Mouse (Mus musculus) kidney, postnatal 25 days (tissue): ENCODE results near the gene Angel1.

ENCODE experiments used
- DNase-seq, 2 experiments: peaks; one replicate each; pipeline ENCODE4 v3.0.0; 2021; ENCODE audit warnings: mixed read lengths in 2 of 2

The Angel1 gene

DNA sequence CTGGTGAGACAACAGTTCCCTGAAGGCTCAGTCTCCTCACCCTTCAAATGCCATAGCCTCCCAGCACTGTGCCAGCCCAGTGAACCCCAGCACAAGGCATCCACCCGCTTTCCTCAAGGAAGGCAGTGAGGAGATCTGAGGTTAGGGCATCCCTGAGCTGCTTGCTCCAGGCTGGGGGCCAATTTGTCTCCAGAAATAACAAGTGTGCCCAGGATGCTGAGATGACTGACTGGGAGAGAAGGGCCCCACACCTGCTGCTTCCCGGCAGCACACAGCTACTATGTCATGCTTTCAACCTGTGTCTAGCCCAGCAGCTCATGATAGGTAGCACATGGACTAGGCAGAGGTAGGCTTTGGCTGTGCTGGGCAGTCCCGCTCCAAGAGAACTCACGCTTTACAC lies 24.8 kb downstream of the Angel1 start:
- DNase-seq: no peak

DNA sequence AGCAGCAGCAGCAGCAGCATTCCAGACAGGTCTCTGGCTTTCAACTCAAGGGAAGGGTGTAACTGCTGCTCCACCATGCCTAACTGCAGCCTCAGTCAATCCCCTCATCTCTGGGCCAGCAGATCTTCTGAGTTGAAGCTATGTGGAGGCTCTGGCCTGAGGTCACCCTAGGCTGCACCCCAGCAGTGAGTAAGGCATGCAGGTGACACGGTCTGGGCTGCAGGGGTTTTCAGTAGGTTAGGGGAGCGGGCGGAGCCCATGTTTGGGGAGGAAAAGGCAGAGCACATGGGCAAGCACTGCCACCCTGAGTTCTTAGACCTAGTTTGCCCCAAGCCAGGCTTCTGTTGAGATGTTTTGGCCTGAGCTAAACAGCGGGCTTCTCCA lies 25.3 kb downstream of the Angel1 start:
- DNase-seq: no peak

DNA sequence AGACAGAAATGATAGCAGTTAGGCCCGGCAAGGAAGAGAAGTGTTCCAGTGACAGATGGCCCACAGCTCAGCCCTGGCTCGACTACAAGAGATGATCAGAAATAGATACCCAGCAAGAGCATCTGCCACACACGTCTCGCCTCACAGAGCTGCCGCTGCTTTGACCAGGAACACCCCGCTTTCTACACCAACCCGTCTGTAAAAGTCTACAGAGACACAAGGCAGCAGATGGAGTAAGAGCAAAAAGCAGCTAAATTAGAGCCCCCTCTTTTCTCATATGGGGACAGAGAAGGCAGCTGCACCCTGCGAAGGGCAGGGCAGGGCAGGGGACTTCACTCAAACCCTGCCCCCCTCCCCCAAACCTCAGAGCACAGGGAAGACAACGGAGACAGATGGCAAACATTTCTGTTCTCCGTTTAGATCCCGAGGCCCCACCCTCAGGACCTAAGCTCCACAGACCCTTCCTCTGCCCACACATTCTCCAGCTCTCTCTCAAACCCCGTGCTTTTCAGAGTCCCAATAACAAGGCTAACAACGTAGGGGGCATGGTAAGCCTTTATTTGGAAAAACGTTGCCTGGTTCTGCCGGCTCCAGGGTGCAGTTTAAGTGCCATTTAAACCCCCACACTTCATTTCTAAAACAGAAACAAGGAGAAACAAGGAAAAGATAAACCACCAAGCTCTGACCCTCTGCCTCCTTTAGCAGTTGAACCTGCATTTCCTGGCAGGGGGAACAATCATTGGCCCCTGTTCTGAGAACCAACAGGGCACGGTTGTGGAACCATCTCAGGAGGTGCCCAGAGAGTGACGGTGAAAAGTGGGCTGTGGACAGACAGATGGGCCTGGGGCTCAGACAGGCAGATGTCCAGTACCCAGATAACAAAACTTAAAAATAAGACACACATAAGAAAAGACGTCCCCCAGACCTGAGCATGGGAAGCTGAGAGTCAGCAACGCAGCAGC lies 26.0 kb downstream of the Angel1 start:
- peak in 1 of 2 experiments; percentile 22 for DNase-seq

DNA sequence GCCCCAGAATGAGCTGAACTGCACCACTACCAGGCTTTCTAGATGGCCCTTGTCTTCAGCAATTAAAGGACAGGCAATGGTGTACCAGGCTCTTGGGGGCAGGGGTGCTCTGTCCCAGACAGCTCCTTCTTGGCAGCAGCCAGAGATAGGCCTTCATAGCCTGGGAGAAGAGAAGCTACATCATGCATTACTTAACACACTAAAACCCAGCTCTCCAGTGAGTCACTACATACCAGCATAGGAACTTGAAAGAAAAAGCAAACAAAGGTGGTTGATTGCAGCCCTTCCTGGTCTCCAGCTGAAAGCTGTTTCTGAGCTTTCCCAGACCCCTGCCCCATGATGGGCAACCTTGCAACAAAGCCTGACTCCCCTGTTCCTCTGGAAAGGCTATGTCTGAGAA lies 27.7 kb downstream of the Angel1 start:
- no peak for DNase-seq

DNA sequence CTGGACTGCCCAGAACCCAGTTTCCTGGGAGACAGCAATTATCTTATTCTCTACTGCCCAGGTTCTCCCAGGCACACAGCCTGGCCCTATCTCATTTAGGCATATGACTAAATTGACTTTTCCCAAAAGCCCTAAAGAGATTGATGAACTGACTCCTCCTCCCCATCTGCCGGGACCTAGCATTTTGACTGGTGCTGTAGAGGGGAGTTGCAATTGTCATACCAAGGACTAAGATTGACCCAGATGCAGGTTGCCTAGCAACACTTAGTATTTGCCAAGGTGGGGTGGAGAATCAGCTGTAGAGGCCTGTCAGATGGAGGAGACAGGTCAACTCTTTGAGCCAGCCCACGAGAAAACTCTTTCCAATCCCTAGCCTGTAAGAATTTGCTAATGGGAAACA lies 28.3 kb downstream of the Angel1 start:
- no peak for DNase-seq

DNA sequence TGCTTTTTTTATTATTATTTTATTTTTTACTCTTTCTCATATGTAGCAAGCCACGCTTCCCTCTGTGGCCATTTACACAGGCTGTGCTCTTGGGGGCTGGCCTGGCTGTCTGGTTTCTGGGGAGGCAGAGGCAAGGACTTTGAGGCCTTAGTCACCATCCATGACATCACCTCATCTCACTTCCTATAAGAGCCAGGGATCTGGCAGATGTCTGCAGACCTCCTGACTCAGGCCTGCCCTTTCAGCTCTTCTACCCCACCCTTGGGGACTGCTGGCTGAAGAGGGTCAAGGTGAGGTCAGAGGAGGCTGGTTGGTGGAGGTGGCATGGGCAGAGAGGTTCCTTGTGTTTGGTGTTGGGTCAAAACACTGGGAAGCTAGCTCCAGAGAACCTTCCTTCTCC lies 31.8 kb downstream of the Angel1 start:
- DNase-seq: peak in 1 of 2 experiments; percentile 28

DNA sequence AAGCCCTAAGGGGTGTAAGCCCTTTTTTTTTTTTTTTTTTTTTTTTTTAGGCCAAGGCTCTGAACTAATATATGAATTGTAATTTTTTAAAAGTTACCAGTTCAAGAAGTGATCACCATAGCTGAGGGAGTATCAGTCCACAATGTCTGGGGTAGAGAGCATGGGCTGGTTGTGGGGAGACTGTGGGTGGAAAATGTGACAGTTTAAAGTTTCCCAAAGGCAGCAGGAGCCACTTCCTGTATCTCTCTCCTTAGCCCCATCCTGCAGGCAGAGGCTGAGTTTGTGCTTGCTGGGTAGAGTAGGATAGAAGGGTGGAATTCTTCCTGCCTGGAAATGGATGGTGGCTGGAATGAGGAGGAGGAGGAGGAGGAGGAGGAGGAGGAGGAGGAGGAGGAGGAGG lies 32.9 kb downstream of the Angel1 start:
- no peak for DNase-seq

DNA sequence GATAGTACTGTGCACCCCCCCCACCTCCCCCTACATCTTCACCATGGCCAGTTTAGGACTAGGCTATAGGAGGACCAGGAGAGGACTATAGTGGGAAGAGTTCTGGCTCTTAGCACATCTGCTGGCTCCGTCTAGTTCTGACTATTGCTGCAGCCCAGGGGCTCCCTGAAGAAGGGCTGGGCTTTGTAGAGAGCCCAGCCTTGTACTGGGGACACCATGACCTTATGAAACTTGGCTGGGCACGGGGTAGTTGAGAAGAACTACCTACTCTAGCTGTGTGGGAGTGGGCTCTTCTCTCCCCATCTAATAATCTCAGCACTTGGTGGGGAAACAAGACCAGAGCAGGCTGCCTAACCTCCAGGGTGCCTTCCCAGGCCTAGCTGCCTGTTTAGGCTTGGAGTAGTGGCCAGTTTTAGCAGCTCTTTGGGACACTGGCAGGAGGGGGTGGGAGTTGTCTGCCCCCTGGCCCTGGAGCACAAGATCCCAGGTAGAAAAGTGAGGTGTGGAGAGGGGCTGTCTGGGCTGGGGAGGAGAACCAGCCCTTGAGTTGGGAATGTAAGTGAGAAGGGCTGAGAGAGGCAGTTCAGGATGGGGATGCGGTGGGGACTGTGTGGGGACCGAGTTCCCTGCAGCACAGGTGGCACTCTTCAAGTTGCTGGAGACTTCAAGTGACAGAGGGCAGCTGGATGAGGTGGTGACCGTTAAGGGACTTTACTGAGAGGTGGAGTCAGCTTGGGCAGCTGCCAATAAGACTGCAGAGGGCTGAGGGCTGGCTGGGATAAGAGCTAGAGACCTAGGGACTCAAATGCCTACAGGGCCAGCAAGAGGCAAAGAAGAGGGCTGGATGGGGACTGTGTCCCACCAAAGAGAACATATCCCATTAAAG lies 33.5 kb downstream of the Angel1 start:
- peak in 1 of 2 experiments; percentile 24 for DNase-seq

DNA sequence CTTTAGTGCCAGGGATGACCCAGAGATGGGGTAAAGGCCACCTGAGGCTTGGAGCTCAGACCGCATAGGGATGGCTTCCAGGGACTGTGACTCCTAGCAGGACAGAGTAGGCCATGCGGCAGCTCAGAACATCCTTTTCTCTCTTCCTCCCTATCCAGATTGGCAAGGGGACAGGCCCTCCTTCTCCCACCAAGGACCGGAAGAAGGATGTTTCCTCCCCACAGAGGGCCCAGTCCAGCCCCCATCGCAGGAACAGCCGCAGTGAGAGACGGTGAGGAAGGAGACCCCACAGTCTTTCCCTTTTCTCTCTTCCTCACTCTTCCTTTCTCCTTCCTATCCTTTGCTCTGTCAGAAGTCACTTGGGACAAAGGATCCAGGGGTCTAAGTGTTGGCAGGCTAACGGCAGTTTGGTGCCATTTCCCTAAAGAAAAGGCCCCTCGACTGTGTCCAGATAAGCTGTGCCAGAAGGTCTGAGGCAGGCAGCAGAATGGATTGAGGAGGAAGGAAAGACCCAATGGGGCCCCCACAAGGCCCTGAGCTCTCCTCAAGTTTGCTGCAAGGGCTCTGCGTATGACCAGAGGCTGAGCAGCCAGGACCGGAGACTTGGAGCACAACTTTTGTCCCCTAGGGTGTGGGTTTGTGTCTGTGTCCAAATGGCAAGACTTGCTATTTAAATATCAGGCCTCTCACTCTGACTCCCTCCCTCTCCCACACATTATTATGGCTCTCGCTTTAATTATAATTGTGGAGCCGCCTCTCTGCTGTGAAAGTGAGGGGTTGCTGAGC lies 35.4 kb downstream of the Angel1 start:
- DNase-seq: no peak

DNA sequence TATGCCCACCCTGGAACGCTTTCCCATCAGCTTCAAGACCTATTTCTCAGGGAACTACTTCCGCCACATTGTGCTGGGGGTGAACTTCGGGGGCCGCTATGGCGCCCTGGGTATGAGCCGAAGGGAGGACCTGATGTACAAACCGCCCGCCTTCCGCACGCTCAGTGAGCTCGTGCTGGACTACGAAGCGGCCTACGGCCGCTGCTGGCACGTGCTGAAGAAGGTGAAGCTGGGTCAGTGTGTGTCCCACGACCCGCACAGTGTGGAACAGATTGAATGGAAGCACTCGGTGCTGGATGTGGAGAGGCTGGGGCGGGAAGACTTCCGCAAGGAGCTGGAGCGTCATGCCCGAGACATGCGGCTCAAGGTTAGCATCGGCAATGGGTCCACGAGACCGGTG lies 37.3 kb downstream of the Angel1 start:
- no peak for DNase-seq

DNA sequence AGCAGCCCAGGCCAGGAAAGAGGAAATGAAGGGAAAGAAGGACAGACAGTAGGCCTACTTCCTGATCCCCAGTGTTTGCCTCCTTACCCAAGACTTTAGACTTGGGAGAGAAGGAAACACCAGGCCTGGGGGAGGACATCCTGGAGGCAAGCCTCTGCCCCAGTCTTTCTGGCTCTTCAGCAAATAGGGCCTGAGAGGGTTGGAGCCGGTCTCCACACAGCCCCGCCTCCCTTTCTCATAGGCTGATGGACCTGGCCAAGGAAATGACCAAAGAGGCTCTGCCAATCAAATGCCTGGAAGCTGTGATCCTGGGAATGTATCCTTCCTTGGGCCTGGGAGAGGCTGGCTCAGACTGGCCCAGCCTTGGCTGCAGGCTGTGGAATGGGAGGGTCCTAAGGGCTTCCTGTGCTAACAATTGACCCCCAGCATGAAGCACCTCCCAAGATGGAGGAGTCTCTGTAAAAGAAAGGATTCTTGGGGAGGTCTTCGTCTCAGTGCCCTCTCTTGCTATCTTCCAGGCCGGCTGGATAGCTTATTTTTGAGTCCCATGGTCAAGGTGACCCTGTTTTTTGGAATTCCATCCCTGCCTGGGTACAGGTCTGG lies 38.2 kb downstream of the Angel1 start:
- no peak for DNase-seq

DNA sequence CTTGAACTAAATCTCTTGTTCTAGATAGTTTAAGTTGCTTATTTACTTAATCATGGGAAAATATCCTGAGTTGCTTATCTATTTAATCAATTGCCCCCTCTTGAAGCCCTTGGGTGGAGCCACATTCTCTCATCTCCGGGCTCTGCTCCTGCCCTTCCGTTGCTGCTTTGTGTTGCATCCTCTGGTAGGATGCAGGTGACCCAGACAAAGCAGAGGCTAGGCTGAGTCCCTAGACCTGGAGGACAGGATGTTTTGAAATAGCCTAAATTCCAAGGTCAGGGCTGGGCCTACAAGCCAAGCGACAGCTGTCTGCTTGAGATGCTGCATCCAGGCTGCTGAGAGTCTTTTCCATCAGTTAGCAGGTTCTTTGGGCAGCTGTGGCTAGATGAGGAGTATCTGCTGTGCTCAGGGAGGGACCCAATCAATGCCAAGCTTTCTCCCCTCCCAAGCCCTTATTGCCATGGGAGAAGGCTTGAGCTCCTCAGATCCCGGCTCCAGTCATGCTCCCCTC lies 38.8 kb downstream of the Angel1 start:
- DNase-seq: no peak

DNA sequence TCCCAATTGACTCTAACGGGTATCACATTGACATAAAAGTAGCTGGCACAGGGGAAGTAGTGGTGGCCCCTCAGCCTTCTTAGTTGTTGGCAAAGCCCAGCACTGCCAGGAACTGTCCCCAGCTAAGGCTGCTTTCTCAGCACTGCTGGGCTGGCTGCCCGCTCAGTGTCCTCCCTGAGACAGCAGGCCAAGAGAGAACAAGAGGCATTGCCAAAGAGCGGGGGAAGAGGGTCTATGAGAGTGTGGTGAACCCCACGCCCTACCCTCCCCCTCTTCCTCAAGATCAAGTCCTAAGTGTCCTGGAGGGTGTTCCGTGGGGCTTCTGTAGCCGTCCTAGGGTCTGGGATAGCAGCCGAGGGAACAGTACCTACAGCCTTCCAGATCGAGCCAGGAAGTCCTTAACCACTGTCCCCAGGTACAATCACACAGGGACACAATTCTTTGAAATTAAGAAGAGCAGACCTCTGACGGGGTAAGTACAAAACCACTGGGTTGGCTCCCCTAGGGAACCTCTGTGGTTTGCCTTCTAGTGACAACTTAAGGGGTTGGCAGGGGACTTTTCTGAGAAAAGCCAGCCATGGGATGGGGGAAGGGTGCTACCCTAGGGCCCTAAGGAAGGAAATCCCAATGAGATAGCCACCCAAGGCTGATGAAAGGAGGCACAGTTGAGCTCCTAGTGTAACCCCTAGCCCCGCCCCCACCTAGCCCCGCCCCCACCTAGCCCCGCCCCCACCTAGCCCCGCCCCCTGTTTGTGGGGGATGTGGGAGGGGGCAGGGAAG lies 39.5 kb downstream of the Angel1 start:
- DNase-seq: no peak

DNA sequence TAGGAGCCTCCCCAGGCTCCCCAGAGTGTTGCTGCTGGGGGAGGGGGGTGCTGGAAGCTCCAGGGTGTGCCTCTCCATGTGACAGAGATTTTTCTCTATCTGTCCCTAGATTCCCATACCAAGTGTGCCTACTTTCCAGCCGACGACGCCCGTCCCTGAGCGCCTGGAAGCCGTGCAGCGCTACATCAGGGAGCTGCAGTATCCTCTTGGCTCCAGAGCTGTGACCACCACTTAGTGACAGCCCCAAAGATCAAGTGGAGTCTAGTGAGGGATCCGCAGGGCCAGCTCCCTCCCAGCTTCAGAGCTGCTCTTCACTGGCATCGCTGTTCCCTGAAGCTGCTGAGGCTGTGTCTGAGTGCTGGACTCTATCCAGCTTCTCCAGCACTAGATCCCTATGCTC lies 41.0 kb downstream of the Angel1 start:
- DNase-seq: no peak

DNA sequence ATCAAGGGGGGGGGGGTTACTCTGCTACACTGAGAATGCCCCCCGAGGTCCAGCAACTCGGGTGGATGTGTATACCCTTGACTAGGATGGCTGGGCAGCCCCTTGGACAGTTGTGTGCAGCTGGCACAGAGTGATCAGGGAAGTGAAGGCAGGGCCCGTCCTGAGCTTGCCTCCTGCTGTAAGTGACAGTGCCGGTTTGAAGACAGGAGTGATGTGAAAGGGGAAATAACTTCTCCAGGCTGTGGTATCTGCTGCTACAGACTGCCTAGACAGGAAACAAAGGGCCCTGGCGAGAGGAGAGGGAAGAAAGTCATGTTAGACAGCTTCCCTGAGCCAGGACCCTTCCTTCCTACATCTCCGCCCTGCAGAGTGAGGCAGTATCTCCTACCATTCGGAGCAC lies 42.6 kb downstream of the Angel1 start:
- no peak for DNase-seq

DNA sequence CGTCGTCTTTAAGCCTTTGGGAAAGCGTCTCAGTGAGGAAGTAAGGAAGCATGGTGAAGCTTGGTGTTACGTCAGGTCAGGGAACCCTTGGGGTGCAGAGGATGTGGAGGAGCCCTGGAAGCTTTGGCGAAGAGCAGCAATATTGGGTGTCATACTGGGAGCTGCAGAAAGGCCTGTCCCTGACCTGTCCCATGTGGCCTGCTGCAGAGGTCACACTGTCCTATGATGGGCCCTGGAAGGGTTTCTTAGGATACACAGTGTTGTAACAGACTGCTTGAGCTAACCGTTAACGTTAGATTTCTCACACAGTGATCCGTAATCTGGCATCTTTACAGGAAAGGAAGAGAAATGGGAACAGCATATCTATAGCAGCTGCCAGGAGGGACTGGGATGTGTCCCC lies 44.1 kb downstream of the Angel1 start:
- no peak for DNase-seq

DNA sequence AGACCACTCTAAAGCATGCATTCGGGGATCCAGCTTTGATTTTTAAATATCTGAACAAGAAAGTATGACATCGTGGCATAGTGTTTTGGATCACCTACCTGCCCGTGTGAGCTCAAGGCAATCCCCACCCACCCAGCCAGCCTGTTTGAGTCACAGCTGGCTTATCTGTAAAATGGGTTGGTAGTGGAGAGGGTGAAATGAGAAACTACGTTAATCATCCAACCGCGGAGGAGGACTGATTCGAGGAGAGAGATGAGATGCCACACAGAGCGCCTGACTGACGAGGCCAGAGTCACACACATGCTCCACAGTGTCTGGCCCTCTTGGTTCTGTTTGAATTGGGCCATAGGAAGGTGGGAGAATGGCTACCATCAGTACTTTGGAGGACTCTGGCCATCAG lies 44.6 kb downstream of the Angel1 start:
- DNase-seq: no peak

DNA sequence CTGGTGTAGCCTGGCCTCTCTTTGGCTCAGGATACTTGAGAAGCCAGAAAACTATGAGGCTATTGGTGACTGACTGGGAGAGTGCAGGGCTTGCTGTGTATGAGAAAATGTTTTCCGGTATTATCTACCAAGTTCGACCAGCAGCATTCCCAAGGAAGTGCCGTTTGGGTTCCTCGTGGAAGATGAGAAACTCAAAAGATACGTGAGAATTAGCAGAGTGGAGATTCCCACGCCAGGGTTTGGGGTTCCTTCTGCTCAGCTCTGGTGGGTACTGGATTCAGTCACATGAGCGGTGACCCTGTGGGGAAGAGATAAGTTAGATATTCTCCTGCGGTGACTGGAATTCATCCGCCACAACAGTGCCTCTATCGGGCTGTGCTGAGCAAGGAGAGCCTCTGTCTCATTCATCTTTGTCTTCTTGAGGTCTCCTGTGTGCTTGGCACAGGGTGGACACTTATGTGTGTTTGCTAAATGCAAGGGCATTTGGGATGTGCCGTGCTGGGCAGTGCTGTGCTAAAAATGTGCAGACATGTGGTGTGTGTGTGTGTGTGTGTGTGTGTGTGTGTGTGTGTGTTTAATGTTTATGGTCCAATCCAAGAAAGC lies 45.6 kb downstream of the Angel1 start:
- DNase-seq: no peak

DNA sequence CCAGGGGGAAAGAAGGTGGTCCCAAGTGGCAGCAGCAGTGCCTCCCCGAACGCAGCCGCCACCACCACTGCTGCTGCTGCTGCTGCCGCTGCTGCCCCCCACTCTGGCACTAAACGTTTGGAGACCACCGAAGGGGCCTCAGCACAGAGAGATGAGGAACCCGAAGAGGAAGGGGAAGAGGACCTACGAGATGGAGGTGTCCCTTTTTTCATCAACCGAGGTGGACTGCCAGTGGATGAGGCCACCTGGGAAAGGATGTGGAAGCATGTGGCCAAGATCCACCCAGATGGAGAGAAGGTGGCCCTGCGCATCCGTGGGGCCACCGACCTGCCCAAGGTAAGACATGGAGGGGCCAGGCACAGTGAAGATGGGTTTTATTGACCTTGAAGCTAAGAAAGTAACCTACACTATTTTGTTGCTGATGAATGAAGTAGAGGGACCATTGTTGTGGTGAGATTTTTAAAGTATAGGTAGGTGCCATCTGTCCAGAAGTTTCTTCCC lies 46.2 kb downstream of the Angel1 start:
- no peak for DNase-seq

DNA sequence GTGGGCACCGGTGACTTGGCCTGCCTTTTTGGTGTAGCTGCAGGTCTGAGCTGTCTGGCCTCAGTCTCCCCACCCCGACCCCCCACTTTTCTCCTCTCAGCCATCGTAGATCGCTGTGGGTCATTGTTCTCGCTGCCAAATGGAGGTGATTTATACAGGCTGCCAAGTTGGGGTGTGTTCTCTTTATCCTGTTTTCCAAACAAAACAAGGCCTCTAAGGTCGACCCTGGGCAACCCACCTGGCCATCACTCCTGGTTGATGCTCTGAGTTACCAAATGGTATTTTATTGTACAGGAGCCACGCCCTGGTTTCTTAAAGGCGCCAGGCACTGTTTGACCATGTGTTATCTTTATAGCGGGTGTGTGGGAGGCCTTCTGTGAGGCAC lies 46.7 kb downstream of the Angel1 start:
- no peak for DNase-seq
